Mouse (Mus musculus): ENCODE measurements around the gene Zc3hav1l.

DNA sequence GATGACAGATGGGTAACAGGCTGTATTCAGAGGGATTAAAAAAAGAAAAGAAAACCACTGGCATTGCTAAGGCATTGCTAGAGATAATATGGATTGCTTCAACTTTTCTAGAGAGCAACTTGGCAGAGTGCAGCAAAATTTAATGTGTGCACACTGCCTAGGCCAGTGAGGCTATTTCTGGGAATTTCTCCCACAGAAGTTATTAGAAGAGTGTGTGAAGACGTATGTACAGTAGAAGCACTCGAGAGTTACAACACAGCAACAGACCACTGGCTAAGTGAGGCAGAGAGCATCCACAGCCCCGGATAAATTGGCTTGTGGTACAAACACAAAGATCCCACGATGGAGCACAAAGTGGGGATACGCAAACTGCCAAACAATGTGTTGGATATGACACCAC lies 56.2 kb downstream of the Zc3hav1l start:
- TF ChIP-seq CTCF (IDR thresholded peaks at IDR 0.05; ENCODE audit: borderline replicate concordance, insufficient read depth, low read length): no peak
- TF ChIP-seq POLR2A (IDR thresholded peaks at IDR 0.05; ENCODE audit: low read depth, low read length): no peak
